Mouse (Mus musculus) MEL (cell line): ENCODE measurements around the gene Gabbr2.

ENCODE experiments used
- CTCF ChIP-seq, 3 experiments: IDR thresholded peaks in 2 of 3; conservative IDR thresholded peaks in 1 of 3; 2 replicates each; pipeline ENCODE4 v1.5.1; 2011 to 2012; ENCODE audit warnings: low read length in 3 of 3, low read depth in 2 of 3, mild to moderate bottlenecking in 2 of 3, improper control_type of control experiment in 1 of 3, inconsistent platforms in 1 of 3, mixed read lengths in 1 of 3, moderate library complexity in 1 of 3; ENCODE audit not compliant: control insufficient read depth in 1 of 3, insufficient read depth in 1 of 3, poor library complexity in 1 of 3, severe bottlenecking in 1 of 3
- EP300 ChIP-seq, 2 experiments: IDR thresholded peaks; 2 replicates each; pipeline ENCODE4 v1.6.1; 2011; ENCODE audit warnings: improper control_type of control experiment in 2 of 2, low read length in 2 of 2, low read depth in 1 of 2, mild to moderate bottlenecking in 1 of 2
- GABPA ChIP-seq: IDR thresholded peaks from 2 replicates; pipeline ENCODE4 v1.6.1; 2012; ENCODE audit warnings: low read depth, mild to moderate bottlenecking, inconsistent platforms, low read length, improper control_type of control experiment, moderate library complexity
- GATA1 ChIP-seq: IDR thresholded peaks from 2 replicates; pipeline ENCODE4 v1.6.1; 2011; ENCODE audit warnings: low read depth, low read length, improper control_type of control experiment
- JUND ChIP-seq: IDR thresholded peaks from 2 replicates; pipeline ENCODE4 v1.6.1; 2011; ENCODE audit warnings: low read depth, mild to moderate bottlenecking, improper control_type of control experiment, low read length
- NELFE ChIP-seq: IDR thresholded peaks from 2 replicates; pipeline ENCODE4 v1.6.1; 2011; ENCODE audit warnings: low read depth, low read length, improper control_type of control experiment
- POLR2A ChIP-seq, 2 experiments: IDR thresholded peaks; 2 replicates each; pipeline ENCODE4 v1.6.1; 2011 to 2012; ENCODE audit warnings: low read length in 2 of 2, mild to moderate bottlenecking in 2 of 2, control low read depth in 1 of 2, improper control_type of control experiment in 1 of 2, low read depth in 1 of 2, moderate library complexity in 1 of 2; ENCODE audit not compliant: control insufficient read depth in 1 of 2, insufficient read depth in 1 of 2, poor library complexity in 1 of 2
- POLR2AphosphoS2 ChIP-seq: IDR thresholded peaks from 2 replicates; pipeline ENCODE4 v1.6.1; 2011; ENCODE audit warnings: low read length, improper control_type of control experiment
- TAL1 ChIP-seq: IDR thresholded peaks from 2 replicates; pipeline ENCODE4 v1.6.1; 2012; ENCODE audit warnings: mild to moderate bottlenecking, inconsistent platforms, low read length, moderate library complexity, mixed read lengths
- TCF12 ChIP-seq: IDR thresholded peaks from 2 replicates; pipeline ENCODE4 v1.6.1; 2014; ENCODE audit warnings: low read depth, mild to moderate bottlenecking, inconsistent platforms, low read length, improper control_type of control experiment, moderate library complexity
- ZC3H11A ChIP-seq: IDR thresholded peaks from 2 replicates; pipeline ENCODE4 v1.6.1; 2012; ENCODE audit warnings: low read depth, mild to moderate bottlenecking, inconsistent platforms, low read length, improper control_type of control experiment

- TF ChIP-seq POLR2AphosphoS2 (no peak), EP300 (IDR thresholded peaks at IDR 0.05; ENCODE audit: low read depth in 1 of 2, low read length in 2 of 2) (no peak), ZC3H11A (no peak), GATA1 (no peak), POLR2A (IDR thresholded peaks at IDR 0.05; ENCODE audit: control insufficient read depth in 1 of 2, insufficient read depth in 1 of 2, low read depth in 1 of 2, low read length in 2 of 2, poor library complexity in 1 of 2) (no peak), CTCF (IDR thresholded peaks at IDR 0.05 in 2 of 3, conservative IDR thresholded peaks at IDR 0.05 in 1 of 3; ENCODE audit: control insufficient read depth in 1 of 3, insufficient read depth in 1 of 3, low read depth in 2 of 3, low read length in 3 of 3, poor library complexity in 1 of 3, severe bottlenecking in 1 of 3) (no peak), NELFE (no peak), GABPA (no peak), TCF12 (no peak), TAL1 (no peak), JUND (no peak)
These were observed 363.6 kb downstream of the Gabbr2 start for GRCm38 (mm10) chr4:46628081-46628480.
